Mouse (Mus musculus) ES-Bruce4 (cell line): ENCODE measurements around the gene Gas2l3. TPM values are rescaled to one million over a fixed set of nuclear protein-coding genes. Genes with fewer than 3 reads are reported as not detected.
A peak's percentile ranks its signal among the peaks of the same experiment; 100 is the strongest.

Source experiments
- H3K27ac ChIP-seq: 2 replicates; pipeline ENCODE4 v1.5.1; 2012; ENCODE audit warnings: low read length, inconsistent platforms; ENCODE audit not compliant: insufficient read depth
- H3K27me3 ChIP-seq: 2 replicates; pipeline ENCODE4 v1.6.1; 2012; ENCODE audit warnings: mild to moderate bottlenecking, low read length, inconsistent platforms; ENCODE audit not compliant: control insufficient read depth, poor library complexity, insufficient read depth, severe bottlenecking
- H3K36me3 ChIP-seq: 2 replicates; pipeline ENCODE4 v1.6.1; 2012; ENCODE audit warnings: inconsistent platforms, mild to moderate bottlenecking, low read length, moderate library complexity; ENCODE audit not compliant: control insufficient read depth, poor library complexity, insufficient read depth, severe bottlenecking
- H3K4me1 ChIP-seq: one replicate; pipeline ENCODE4 v1.8.1; 2011; ENCODE audit warnings: low read length; ENCODE audit not compliant: control insufficient read depth, insufficient read depth
- H3K4me3 ChIP-seq: 2 replicates; pipeline ENCODE4 v1.5.1; 2011; ENCODE audit warnings: low read depth, mild to moderate bottlenecking, low read length
- H3K9ac ChIP-seq: 2 replicates; pipeline ENCODE4 v1.6.1; 2012; ENCODE audit warnings: low read depth, mild to moderate bottlenecking, inconsistent platforms; ENCODE audit not compliant: poor library complexity, severe bottlenecking
- H3K9me3 ChIP-seq: replicated peaks from 2 replicates; pipeline ENCODE4 v1.6.1; 2012; ENCODE audit warnings: mild to moderate bottlenecking, low read length, inconsistent platforms; ENCODE audit not compliant: control insufficient read depth, poor library complexity, insufficient read depth, severe bottlenecking
- CTCF ChIP-seq: IDR thresholded peaks from one replicate; pipeline ENCODE4 v1.8.1; 2011; ENCODE audit warnings: low read depth, low read length
- EP300 ChIP-seq: IDR thresholded peaks from 2 replicates; pipeline ENCODE4 v1.6.1; 2011; ENCODE audit warnings: low read depth, low read length; ENCODE audit not compliant: insufficient read depth
- POLR2A ChIP-seq: IDR thresholded peaks from one replicate; pipeline ENCODE4 v1.8.1; 2011; ENCODE audit warnings: low read length; ENCODE audit not compliant: insufficient read depth
- polyA plus RNA-seq: library from polyadenylated mRNA; stranded (reverse); fragments of >200 nt; gene quantifications from 2 replicates; pipeline ENCODE4 v1.2.4, GENCODE M21; 2011; ENCODE audit warnings: low read depth; ENCODE audit not compliant: missing spikeins, insufficient read depth, insufficient read length

Gas2l3 gene
- polyA plus RNA-seq, 1 experiment: 65.0 TPM

GRCm38 (mm10) chr10:89453794-89454193 is 10.0 kb upstream of the Gas2l3 start:
- H3K4me1 ChIP-seq: peaks cover 2% of the 10 kb centered on the region
- TF ChIP-seq POLR2A: no peak
- no peak for TF ChIP-seq EP300
- no peak for TF ChIP-seq CTCF

GRCm38 (mm10) chr10:89453068-89453641 is 9.4 kb upstream of the Gas2l3 start:
- Histone ChIP-seq H3K4me1 (peaks cover 2% of the 10 kb centered on the region), H3K27me3 (no peaks in the 10 kb centered on the region), H3K36me3 (no peaks in the 10 kb centered on the region), H3K4me3 (no peak overlapping the region), H3K27ac (no peak overlapping the region), H3K9me3 (no peaks in the 10 kb centered on the region), H3K9ac (no peak overlapping the region)
- TF ChIP-seq CTCF (no peak), POLR2A (no peak), EP300 (no peak)

More at GRCm38 (mm10) chr10:89453794-89454193, 10.0 kb upstream of the Gas2l3 start:
- H3K9ac ChIP-seq: no peak overlapping the region
- H3K27me3 ChIP-seq: no peaks in the 10 kb centered on the region; the same call in 1 of the 2 replicates
- H3K36me3 ChIP-seq: no peaks in the 10 kb centered on the region
- no peak overlapping the region for H3K4me3 ChIP-seq
- H3K9me3 ChIP-seq: no peaks in the 10 kb centered on the region
- H3K27ac ChIP-seq: no peak overlapping the region

- no peaks in the 10 kb centered on the region for H3K27me3 ChIP-seq
- no peaks in the 10 kb centered on the region for H3K9me3 ChIP-seq
- TF ChIP-seq POLR2A: no peak
- TF ChIP-seq CTCF: no peak
- no peaks in the 10 kb centered on the region for H3K36me3 ChIP-seq
- H3K4me3 ChIP-seq: no peak overlapping the region
- no peak overlapping the region for H3K9ac ChIP-seq
- H3K27ac ChIP-seq: no peak overlapping the region
- H3K4me1 ChIP-seq: peaks cover 2% of the 10 kb centered on the region
These were observed 6.6 kb upstream of the Gas2l3 start for GRCm38 (mm10) chr10:89450411-89450810.

- Histone ChIP-seq H3K9me3 (no peaks in the 10 kb centered on the region), H3K4me3 (no peak overlapping the region), H3K27ac (no peak overlapping the region), H3K36me3 (no peaks in the 10 kb centered on the region), H3K9ac (peak overlapping the region; percentile 78), H3K27me3 (no peaks in the 10 kb centered on the region), H3K4me1 (no peaks in the 10 kb centered on the region)
- TF ChIP-seq EP300: no peak
These were observed 614 bp upstream of the Gas2l3 start for GRCm38 (mm10) chr10:89444381-89444780.

GRCm38 (mm10) chr10:89443115-89443622 is 598 bp downstream of the Gas2l3 start:
- peak overlapping the region; percentile 91 for H3K4me3 ChIP-seq
- no peaks in the 10 kb centered on the region for H3K27me3 ChIP-seq
- no peaks in the 10 kb centered on the region for H3K36me3 ChIP-seq
- H3K4me1 ChIP-seq: no peaks in the 10 kb centered on the region
- TF ChIP-seq CTCF (no peak), EP300 (no peak), POLR2A (no peak)
- H3K9me3 ChIP-seq: no peaks in the 10 kb centered on the region
- peak overlapping the region; percentile 78 for H3K9ac ChIP-seq
- 0 out of 2 replicates have a peak overlapping the region, but pooled peaks have one; percentile 0 for H3K27ac ChIP-seq

GRCm38 (mm10) chr10:89442640-89443039 is 1.1 kb downstream of the Gas2l3 start:
- Histone ChIP-seq H3K27me3 (no peaks in the 10 kb centered on the region), H3K4me1 (no peaks in the 10 kb centered on the region), H3K9me3 (no peaks in the 10 kb centered on the region), H3K9ac (peak overlapping the region; percentile 78), H3K36me3 (no peaks in the 10 kb centered on the region), H3K27ac (no peak overlapping the region), H3K4me3 (peak overlapping the region; percentile 91)
- TF ChIP-seq EP300: no peak
- no peak for TF ChIP-seq CTCF
- no peak for TF ChIP-seq POLR2A
